Mouse (Mus musculus) liver, adult 2 months (tissue): Measurements from ENCODE around the gene Begain. TPM values are rescaled to one million over a fixed set of nuclear protein-coding genes. Genes with fewer than 3 reads are reported as not detected.

Experiments used
- DNase-seq: peaks from one replicate; pipeline ENCODE4 v3.0.0-alpha.2; 2011; ENCODE audit warnings: low read depth, low spot score; ENCODE audit errors: extremely low read depth
- H3K27ac ChIP-seq: fragments of 200-500 bp; replicated peaks from 2 replicates; pipeline ENCODE4 v1.5.1; 2012; ENCODE audit warnings: low read depth, mild to moderate bottlenecking, control low read depth, inconsistent platforms, low read length; ENCODE audit not compliant: insufficient read depth
- H3K27me3 ChIP-seq: fragments of 200-500 bp; 2 replicates; pipeline ENCODE4 v1.6.1; 2012; ENCODE audit warnings: mild to moderate bottlenecking, moderate library complexity, low read length, inconsistent platforms; ENCODE audit not compliant: control insufficient read depth, insufficient read depth
- H3K36me3 ChIP-seq: fragments of 200-500 bp; 2 replicates; pipeline ENCODE4 v1.6.1; 2012; ENCODE audit warnings: low read length, inconsistent platforms; ENCODE audit not compliant: control insufficient read depth, insufficient read depth
- H3K4me1 ChIP-seq: fragments of 200-500 bp; 2 replicates; pipeline ENCODE4 v1.6.1; 2011; ENCODE audit warnings: low read length; ENCODE audit not compliant: control insufficient read depth, insufficient read depth
- H3K4me3 ChIP-seq: fragments of 200-500 bp; 2 replicates; pipeline ENCODE4 v1.5.1; 2011; ENCODE audit warnings: low read depth, mild to moderate bottlenecking, control low read depth, low read length, moderate library complexity; ENCODE audit not compliant: insufficient read depth
- H3K79me2 ChIP-seq: fragments of 200-500 bp; 2 replicates; pipeline ENCODE4 v1.6.1; 2012; ENCODE audit warnings: inconsistent platforms, mild to moderate bottlenecking, low read length, moderate library complexity; ENCODE audit not compliant: control insufficient read depth, insufficient read depth
- H3K9ac ChIP-seq: fragments of 200-500 bp; 2 replicates; pipeline ENCODE4 v1.6.1; 2012; ENCODE audit warnings: low read depth, mild to moderate bottlenecking, control low read depth, inconsistent platforms, low read length
- CTCF ChIP-seq: fragments of 200-500 bp; IDR thresholded peaks from 2 replicates; pipeline ENCODE4 v1.5.1; 2011; ENCODE audit warnings: low read depth, low read length, control low read depth
- POLR2A ChIP-seq: fragments of 200-500 bp; IDR thresholded peaks from 2 replicates; pipeline ENCODE4 v1.6.1; 2011; ENCODE audit warnings: low read length, control low read depth; ENCODE audit not compliant: insufficient read depth; ENCODE audit errors: extremely low read depth
- WGBS: fragments of 180-500 bp; shearing (Covaris S2); methylation state at CpG from one replicate; pipeline ENCODE4 v1.1.7; 2018; 5-methylcytosine and 5-hydroxymethylcytosine counted together
- polyA plus RNA-seq: library from polyadenylated mRNA; depleted of rRNA; stranded (reverse); fragments of >200 nt; gene quantifications from 2 replicates; pipeline ENCODE4 v1.2.3, GENCODE M21; 2012
- total RNA-seq: library from RNA; depleted of rRNA; stranded (reverse); fragments of >200 nt; gene quantifications from 2 replicates; pipeline ENCODE4 v1.2.3, GENCODE M21; 2014

Gene Begain
- total and polyA plus RNA-seq, 2 experiments: not detected

DNA sequence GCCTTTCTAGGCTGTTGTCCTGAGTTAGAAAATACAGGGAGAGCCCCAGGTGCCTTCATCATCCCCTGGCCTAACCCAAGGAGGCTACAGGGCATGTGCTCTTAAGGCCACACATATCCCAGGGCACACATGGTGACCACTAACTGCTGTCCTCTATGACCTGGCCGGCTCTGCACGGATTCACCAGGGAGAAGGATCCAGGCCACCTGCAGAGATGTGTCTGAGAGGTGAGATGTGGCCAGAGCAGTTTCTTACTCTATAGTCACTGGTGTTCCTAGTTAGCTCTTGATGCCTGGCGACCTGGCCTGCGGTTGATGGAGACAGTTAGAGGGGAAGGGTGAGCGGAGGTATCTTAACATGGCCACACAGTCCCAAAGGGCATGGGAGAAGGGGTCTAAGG, 45.1 kb downstream of the Begain start:
- H3K79me2 ChIP-seq: no peaks in the 10 kb centered on the region
- H3K27ac ChIP-seq: no peak overlapping the region
- no peak overlapping the region for H3K4me3 ChIP-seq
- no peak for TF ChIP-seq CTCF
- TF ChIP-seq POLR2A: no peak
- H3K4me1 ChIP-seq: no peaks in the 10 kb centered on the region
- no peak overlapping the region for H3K9ac ChIP-seq
- 90% methylated on average over 5 of the region's 5 CpGs for WGBS
- no peaks in the 10 kb centered on the region for H3K36me3 ChIP-seq
- no peak for DNase-seq
- H3K27me3 ChIP-seq: no peaks in the 10 kb centered on the region

DNA sequence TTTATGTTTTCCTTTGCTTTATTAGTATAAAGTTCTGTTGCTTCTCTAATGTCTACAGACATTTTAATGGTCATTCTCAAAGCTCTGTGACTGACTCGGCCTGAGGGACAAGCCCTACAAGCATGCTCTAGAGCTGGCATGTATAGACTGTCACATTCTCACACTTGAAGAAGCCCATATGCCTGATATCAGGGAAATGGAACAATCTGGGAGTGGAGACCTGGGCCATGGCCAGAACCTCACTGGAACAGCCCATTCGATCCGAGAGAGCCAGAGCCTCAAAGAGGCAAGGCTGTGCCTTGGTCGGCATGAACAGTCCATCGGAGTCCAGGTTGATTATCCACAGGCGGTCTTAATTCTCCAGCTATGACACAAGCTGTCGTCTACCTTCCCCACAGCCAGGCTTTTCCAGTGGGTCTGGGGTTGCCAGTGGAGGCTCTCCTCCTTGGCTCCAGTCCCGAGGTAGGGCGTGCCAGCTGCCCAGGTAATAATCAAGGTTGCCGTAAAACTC, 45.8 kb downstream of the Begain start:
- Histone ChIP-seq H3K4me3 (no peak overlapping the region), H3K27me3 (no peaks in the 10 kb centered on the region), H3K36me3 (no peaks in the 10 kb centered on the region), H3K27ac (no peak overlapping the region), H3K4me1 (no peaks in the 10 kb centered on the region), H3K79me2 (no peaks in the 10 kb centered on the region), H3K9ac (no peak overlapping the region)
- no peak for DNase-seq
- TF ChIP-seq POLR2A (no peak), CTCF (no peak)
- 89% methylated on average over 10 of the region's 10 CpGs for WGBS

DNA sequence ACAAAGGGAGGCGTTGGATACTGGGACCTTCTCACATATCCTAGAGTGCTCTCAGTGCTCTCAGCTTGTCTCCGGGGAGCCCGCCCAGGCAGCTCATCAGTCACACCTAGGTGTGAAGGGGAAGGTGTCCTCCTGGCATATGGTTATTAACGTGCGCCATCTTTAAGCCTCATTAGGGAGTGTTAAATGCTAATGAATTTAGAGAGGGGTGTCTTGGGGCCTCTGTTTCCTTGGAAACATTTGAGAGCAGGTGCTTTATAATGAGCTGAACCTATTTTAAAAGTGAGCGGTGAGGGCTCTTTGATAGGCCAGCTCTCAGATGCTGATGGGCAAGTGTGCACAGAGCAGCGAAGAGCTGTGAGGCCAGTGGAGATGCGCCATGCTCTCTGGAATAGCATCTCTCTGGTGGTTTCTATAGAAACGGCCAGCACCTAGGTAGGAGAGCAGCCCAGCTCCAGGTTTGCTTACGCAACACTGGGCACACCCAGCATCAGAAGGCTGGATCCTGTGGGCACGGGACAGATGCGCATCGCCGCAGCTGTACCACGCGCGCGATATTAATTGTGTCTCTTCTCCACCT, 57.9 kb downstream of the Begain start:
- Histone ChIP-seq H3K4me3 (no peak overlapping the region), H3K36me3 (no peaks in the 10 kb centered on the region), H3K79me2 (no peaks in the 10 kb centered on the region), H3K27me3 (no peaks in the 10 kb centered on the region), H3K9ac (no peak overlapping the region), H3K27ac (no peak overlapping the region), H3K4me1 (no peaks in the 10 kb centered on the region)
- TF ChIP-seq POLR2A (no peak), CTCF (no peak)
- no peak for DNase-seq
- 90% methylated on average over 18 of the region's 18 CpGs for WGBS

DNA sequence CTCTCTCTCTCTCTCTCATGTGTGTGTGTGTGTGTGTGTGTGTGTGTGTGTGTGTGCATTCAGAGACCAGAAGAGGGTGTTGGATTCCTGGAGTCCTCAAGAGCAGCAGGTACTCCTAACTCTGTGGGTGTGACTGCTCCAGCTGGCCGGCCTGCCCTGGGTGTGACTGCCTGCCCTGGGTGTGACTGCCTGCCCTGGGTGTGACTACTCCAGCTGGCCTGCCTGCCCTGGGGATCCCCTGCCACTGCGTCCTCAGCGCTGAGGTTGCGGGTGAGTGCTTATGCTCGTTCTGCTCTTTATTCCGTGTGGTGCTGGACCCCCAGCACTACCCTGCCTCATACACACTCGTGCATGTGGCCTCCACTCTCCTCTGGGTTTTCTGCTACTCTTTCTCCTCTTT, 65.0 kb downstream of the Begain start:
- Histone ChIP-seq H3K27ac (no peak overlapping the region), H3K4me1 (no peaks in the 10 kb centered on the region), H3K36me3 (no peaks in the 10 kb centered on the region), H3K9ac (no peak overlapping the region), H3K27me3 (no peaks in the 10 kb centered on the region), H3K4me3 (no peak overlapping the region), H3K79me2 (no peaks in the 10 kb centered on the region)
- 95% methylated on average over 7 of the region's 7 CpGs for WGBS
- no peak for TF ChIP-seq CTCF
- TF ChIP-seq POLR2A: no peak
- no peak for DNase-seq

DNA sequence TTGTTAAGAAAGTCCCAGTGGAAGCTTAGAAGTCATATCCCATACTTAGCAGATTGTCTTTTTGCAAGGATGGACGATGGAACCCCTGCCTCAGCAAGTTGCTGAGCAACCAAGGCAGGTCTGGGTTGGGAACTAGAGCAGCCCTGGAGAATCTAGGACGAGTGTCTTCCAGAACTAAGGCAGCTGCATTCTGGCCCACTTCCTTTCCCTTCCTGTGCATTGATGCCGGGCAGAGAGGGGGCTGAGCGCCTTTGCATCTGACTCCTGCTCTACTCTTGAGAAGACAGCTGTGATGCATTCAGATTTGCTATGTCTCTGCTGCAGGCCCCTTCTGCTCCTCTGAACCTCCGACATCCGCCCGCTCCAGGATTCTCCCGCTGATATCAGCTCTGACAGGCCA, 70.8 kb downstream of the Begain start:
- Histone ChIP-seq H3K36me3 (no peaks in the 10 kb centered on the region), H3K27me3 (no peaks in the 10 kb centered on the region), H3K4me3 (no peak overlapping the region), H3K27ac (no peak overlapping the region), H3K79me2 (no peaks in the 10 kb centered on the region), H3K9ac (no peak overlapping the region), H3K4me1 (no peaks in the 10 kb centered on the region)
- no peak for DNase-seq
- 89% methylated on average over 8 of the region's 8 CpGs for WGBS
- TF ChIP-seq POLR2A: no peak
- no peak for TF ChIP-seq CTCF

DNA sequence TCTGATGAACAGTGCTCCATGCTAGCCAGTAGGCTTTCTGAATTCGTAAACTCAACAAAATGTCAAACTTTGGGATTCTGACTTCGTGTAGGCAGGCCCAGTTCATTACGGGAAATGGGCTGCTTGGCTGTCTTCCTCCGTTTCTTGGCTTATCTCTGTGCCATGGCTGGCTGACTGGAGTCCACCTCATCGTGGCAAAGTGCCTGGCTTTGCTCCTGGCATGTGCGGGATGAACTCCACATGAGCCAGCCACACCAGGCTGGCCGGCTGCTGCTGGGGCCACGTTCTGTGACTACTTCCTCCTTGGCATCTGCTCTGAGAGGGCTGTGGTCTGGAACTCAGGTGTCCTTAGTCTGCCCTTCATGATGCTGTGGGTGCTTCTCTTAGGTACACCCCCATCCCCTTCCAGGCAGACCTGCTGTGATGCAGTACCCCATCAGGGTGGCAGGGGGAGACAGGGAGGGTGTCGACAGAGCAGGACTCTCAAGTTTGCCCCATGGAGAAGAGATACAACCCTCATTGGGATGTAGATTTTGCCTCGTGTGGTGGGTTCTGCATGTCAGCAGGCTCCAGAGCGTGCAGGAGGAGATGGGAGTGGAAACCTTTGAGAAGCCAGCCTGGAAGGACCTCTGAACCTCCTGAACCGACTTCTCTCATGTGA, 71.9 kb downstream of the Begain start:
- Histone ChIP-seq H3K27ac (no peak overlapping the region), H3K27me3 (no peaks in the 10 kb centered on the region), H3K4me3 (no peak overlapping the region), H3K79me2 (no peaks in the 10 kb centered on the region), H3K36me3 (no peaks in the 10 kb centered on the region), H3K4me1 (no peaks in the 10 kb centered on the region), H3K9ac (no peak overlapping the region)
- 88% methylated on average over 12 of the region's 12 CpGs for WGBS
- no peak for DNase-seq
- TF ChIP-seq CTCF (no peak), POLR2A (no peak)
